Mouse (Mus musculus): ENCODE results near the gene Ctns. TPM values are rescaled to one million over a fixed set of nuclear protein-coding genes. Genes with fewer than 3 reads are reported as not detected.

The Ctns gene
- polyA plus RNA-seq, 1 experiment = 11.9 TPM

GRCm38 (mm10) chr11:73146975-73147365 lies 51.9 kb downstream of the Ctns start:
- Histone ChIP-seq H3K27me3 (ENCODE audit: control insufficient read depth, insufficient read depth, low read length) (no peaks in the 10 kb centered on the region), H3K4me3 (ENCODE audit: extremely low read depth, insufficient read depth, insufficient read length) (no peak overlapping the region), H3K36me3 (ENCODE audit: control insufficient read depth, insufficient read depth, low read length) (no peaks in the 10 kb centered on the region), H3K27ac (ENCODE audit: insufficient read depth, low read length) (no peak overlapping the region), H3K4me1 (ENCODE audit: control insufficient read depth, insufficient read depth, insufficient read length) (no peaks in the 10 kb centered on the region)
- 77% methylated on average over 7 of the region's 7 CpGs for WGBS
- TF ChIP-seq CTCF (IDR thresholded peaks at IDR 0.05; ENCODE audit: extremely low read depth, insufficient read depth, insufficient read length, insufficient replicate concordance) = no peak
- no peak for TF ChIP-seq POLR2A (IDR thresholded peaks at IDR 0.05; ENCODE audit: low read depth, low read length)
- DNase-seq (ENCODE audit: low read depth in 1 of 2, low spot score in 2 of 2) = no peak

- TF ChIP-seq CTCF (IDR thresholded peaks at IDR 0.05; ENCODE audit: extremely low read depth, insufficient read depth, insufficient read length, insufficient replicate concordance) = no peak
- no peak for TF ChIP-seq POLR2A (IDR thresholded peaks at IDR 0.05; ENCODE audit: low read depth, low read length)
- 85% methylated on average over 11 of the region's 11 CpGs for WGBS
- Histone ChIP-seq H3K27me3 (ENCODE audit: control insufficient read depth, insufficient read depth, low read length) (no peaks in the 10 kb centered on the region), H3K4me3 (ENCODE audit: extremely low read depth, insufficient read depth, insufficient read length) (no peak overlapping the region), H3K4me1 (ENCODE audit: control insufficient read depth, insufficient read depth, insufficient read length) (no peaks in the 10 kb centered on the region), H3K27ac (ENCODE audit: insufficient read depth, low read length) (no peak overlapping the region), H3K36me3 (ENCODE audit: control insufficient read depth, insufficient read depth, low read length) (no peaks in the 10 kb centered on the region)
- no peak for DNase-seq (ENCODE audit: low read depth in 1 of 2, low spot score in 2 of 2)
Measured at GRCm38 (mm10) chr11:73146026-73146974, 52.5 kb downstream of the Ctns start.

- no peaks in the 10 kb centered on the region for H3K27me3 ChIP-seq (ENCODE audit: control insufficient read depth, insufficient read depth, low read length)
- no peak for TF ChIP-seq POLR2A (IDR thresholded peaks at IDR 0.05; ENCODE audit: low read depth, low read length)
- no peak for TF ChIP-seq CTCF (IDR thresholded peaks at IDR 0.05; ENCODE audit: extremely low read depth, insufficient read depth, insufficient read length, insufficient replicate concordance)
- 70% methylated on average over 1 of the region's 1 CpGs for WGBS
- DNase-seq (ENCODE audit: low read depth in 1 of 2, low spot score in 2 of 2) = no peak
- H3K36me3 ChIP-seq (ENCODE audit: control insufficient read depth, insufficient read depth, low read length) = no peaks in the 10 kb centered on the region
- no peak overlapping the region for H3K4me3 ChIP-seq (ENCODE audit: extremely low read depth, insufficient read depth, insufficient read length)
- H3K4me1 ChIP-seq (ENCODE audit: control insufficient read depth, insufficient read depth, insufficient read length) = no peaks in the 10 kb centered on the region
- H3K27ac ChIP-seq (ENCODE audit: insufficient read depth, low read length) = no peak overlapping the region
Measured at GRCm38 (mm10) chr11:73144261-73144681, 54.6 kb downstream of the Ctns start.

- under 1% methylated on average over 84 of the region's 84 CpGs for WGBS
- Histone ChIP-seq H3K36me3 (ENCODE audit: control insufficient read depth, insufficient read depth, low read length) (no peaks in the 10 kb centered on the region), H3K27ac (ENCODE audit: insufficient read depth, low read length) (no peak within 1 kb of the TSS), H3K4me1 (ENCODE audit: control insufficient read depth, insufficient read depth, insufficient read length) (peaks cover 12% of the 10 kb centered on the region; the same call in 1 of the 2 replicates), H3K27me3 (ENCODE audit: control insufficient read depth, insufficient read depth, low read length) (no peaks in the 10 kb centered on the region), H3K4me3 (ENCODE audit: extremely low read depth, insufficient read depth, insufficient read length) (peak within 1 kb of the TSS; percentile 84)
- TF ChIP-seq CTCF (IDR thresholded peaks at IDR 0.05; ENCODE audit: extremely low read depth, insufficient read depth, insufficient read length, insufficient replicate concordance) = peak; percentile 96
- TF ChIP-seq POLR2A (IDR thresholded peaks at IDR 0.05; ENCODE audit: low read depth, low read length) = no peak
- DNase-seq (ENCODE audit: low read depth in 1 of 2, low spot score in 2 of 2) = peak; percentile 70 to 90
Measured at GRCm38 (mm10) chr11:73137591-73138501, 61.0 kb downstream of the Ctns start, which contains the start of gene Haspin. Haspin (minus strand) TSS chr11:73138294.

- H3K27me3 ChIP-seq (ENCODE audit: control insufficient read depth, insufficient read depth, low read length) = no peaks in the 10 kb centered on the region
- peak overlapping the region; percentile 84 for H3K4me3 ChIP-seq (ENCODE audit: extremely low read depth, insufficient read depth, insufficient read length)
- peaks cover 12% of the 10 kb centered on the region; the same call in 1 of the 2 replicates for H3K4me1 ChIP-seq (ENCODE audit: control insufficient read depth, insufficient read depth, insufficient read length)
- TF ChIP-seq POLR2A (IDR thresholded peaks at IDR 0.05; ENCODE audit: low read depth, low read length) = no peak
- no peak for TF ChIP-seq CTCF (IDR thresholded peaks at IDR 0.05; ENCODE audit: extremely low read depth, insufficient read depth, insufficient read length, insufficient replicate concordance)
- H3K36me3 ChIP-seq (ENCODE audit: control insufficient read depth, insufficient read depth, low read length) = no peaks in the 10 kb centered on the region
- H3K27ac ChIP-seq (ENCODE audit: insufficient read depth, low read length) = no peak overlapping the region
- DNase-seq (ENCODE audit: low read depth in 1 of 2, low spot score in 2 of 2) = no peak
- WGBS = 2% methylated on average over 11 of the region's 11 CpGs
Measured at GRCm38 (mm10) chr11:73137116-73137515, 61.7 kb downstream of the Ctns start.

- TF ChIP-seq POLR2A (IDR thresholded peaks at IDR 0.05; ENCODE audit: low read depth, low read length) (no peak), CTCF (IDR thresholded peaks at IDR 0.05; ENCODE audit: extremely low read depth, insufficient read depth, insufficient read length, insufficient replicate concordance) (no peak)
- no peak overlapping the region for H3K27ac ChIP-seq (ENCODE audit: insufficient read depth, low read length)
- H3K4me3 ChIP-seq (ENCODE audit: extremely low read depth, insufficient read depth, insufficient read length) = peak overlapping the region; percentile 84
- H3K4me1 ChIP-seq (ENCODE audit: control insufficient read depth, insufficient read depth, insufficient read length) = peaks cover 12% of the 10 kb centered on the region; the same call in 1 of the 2 replicates
- H3K36me3 ChIP-seq (ENCODE audit: control insufficient read depth, insufficient read depth, low read length) = no peaks in the 10 kb centered on the region
- H3K27me3 ChIP-seq (ENCODE audit: control insufficient read depth, insufficient read depth, low read length) = no peaks in the 10 kb centered on the region
- DNase-seq (ENCODE audit: low read depth in 1 of 2, low spot score in 2 of 2) = no peak
- 35% methylated on average over 6 of the region's 6 CpGs for WGBS
Measured at GRCm38 (mm10) chr11:73136587-73136986, 62.3 kb downstream of the Ctns start.

Data from spleen, adult 2 months (tissue).